Mouse (Mus musculus): ENCODE results near the gene Scn5a. TPM values are rescaled to one million over a fixed set of nuclear protein-coding genes. Genes with fewer than 3 reads are reported as not detected.

The Scn5a gene
- polyA plus RNA-seq, 1 experiment from 2014 or later = not detected

DNA sequence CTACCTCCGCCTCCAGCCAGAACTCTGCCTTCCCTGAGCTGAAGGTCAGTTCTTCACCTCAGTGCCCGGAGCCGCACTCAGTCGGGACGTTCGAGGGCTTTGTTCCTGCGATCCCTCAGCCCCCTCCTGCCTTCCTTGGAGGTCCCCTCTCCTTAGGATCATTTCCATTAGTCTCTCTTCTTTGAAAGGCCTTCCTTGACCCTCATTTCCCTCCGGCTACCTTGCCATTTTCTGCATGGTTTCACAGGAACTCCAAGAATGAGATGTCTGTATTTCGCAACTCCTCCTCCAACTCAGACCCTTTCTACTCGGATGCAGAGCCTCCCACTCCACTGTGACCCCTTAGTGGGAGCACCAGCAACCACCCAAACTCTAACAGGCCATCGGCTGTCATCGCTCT lies 31.3 kb downstream of the Scn5a start:
- Histone ChIP-seq H3K36me3 (ENCODE audit: inconsistent target) (no peaks in the 10 kb centered on the region), H3K79me2 (ENCODE audit: inconsistent target) (no peaks in the 10 kb centered on the region), H3K27ac (no peak overlapping the region), H3K4me3 (ENCODE audit: inconsistent target) (no peak overlapping the region)
- 90% methylated on average over 12 of the region's 12 CpGs for WGBS (ENCODE audit: missing documents)

DNA sequence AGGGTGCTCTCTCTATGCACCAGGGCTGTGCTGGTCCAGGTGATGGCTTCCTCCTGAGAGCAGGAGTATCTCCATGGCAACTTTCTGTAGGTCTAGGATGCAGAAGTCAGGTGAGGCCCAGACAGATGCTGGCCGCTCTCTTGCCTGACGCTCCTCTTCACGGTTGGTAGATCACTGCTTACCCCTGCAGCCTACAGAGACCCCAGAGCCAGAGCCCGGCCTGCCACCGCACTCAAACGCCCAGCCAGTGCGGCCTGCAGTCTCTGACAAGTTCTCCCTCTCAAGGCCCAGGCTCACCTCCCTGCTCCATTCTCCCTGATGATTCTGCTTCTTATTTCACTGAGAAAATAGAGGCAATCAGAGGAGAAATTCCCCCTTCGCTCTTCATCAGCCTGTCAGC lies 31.7 kb downstream of the Scn5a start:
- no peak overlapping the region for H3K4me3 ChIP-seq (ENCODE audit: inconsistent target)
- H3K79me2 ChIP-seq (ENCODE audit: inconsistent target) = no peaks in the 10 kb centered on the region
- H3K27ac ChIP-seq = no peak overlapping the region
- H3K36me3 ChIP-seq (ENCODE audit: inconsistent target) = no peaks in the 10 kb centered on the region
- 88% methylated on average over 8 of the region's 8 CpGs for WGBS (ENCODE audit: missing documents)

DNA sequence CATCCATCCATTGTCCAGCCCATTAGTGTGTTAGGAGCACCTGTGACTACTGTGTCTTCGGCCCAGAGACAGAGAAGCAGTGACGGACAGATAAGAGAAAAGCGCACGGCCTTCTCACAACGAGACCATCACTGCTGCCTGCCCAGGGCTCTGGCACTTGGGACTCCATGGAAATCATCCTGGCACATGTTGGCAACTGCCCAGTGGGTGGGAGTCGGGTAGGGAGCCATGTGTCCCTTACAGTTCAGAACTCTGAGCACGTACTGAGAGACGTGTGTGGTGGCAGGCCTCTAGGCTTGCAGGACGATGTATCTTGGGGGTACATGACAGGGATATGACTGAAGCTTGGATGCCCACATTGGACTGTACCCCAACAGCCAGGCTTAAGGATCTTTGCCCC lies 38.1 kb downstream of the Scn5a start:
- Histone ChIP-seq H3K4me3 (ENCODE audit: inconsistent target) (no peak overlapping the region), H3K36me3 (ENCODE audit: inconsistent target) (no peaks in the 10 kb centered on the region), H3K79me2 (ENCODE audit: inconsistent target) (no peaks in the 10 kb centered on the region), H3K27ac (no peak overlapping the region)
- WGBS (ENCODE audit: missing documents) = 86% methylated on average over 9 of the region's 9 CpGs

DNA sequence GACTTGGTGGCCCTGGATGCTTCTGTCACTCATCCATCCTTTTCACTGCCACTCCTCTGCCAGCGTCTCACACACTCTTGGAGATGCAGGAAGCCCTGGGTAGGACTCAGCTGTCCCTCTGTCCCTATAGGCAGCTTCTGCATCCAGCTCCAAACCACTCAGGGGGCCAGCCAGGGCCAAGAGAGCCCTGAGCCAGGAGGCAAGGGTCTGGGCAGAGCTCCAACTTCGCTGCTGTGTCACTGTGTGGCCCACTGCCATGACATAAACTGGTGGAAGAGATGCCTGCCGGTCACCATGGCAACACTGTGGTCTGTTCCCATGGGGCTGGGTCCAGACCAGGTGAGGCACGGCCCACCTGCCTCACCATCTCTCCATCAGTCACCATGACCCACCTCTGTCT lies 41.0 kb downstream of the Scn5a start:
- H3K79me2 ChIP-seq (ENCODE audit: inconsistent target) = no peaks in the 10 kb centered on the region
- H3K36me3 ChIP-seq (ENCODE audit: inconsistent target) = no peaks in the 10 kb centered on the region
- no peak overlapping the region for H3K27ac ChIP-seq
- 43% methylated on average over 4 of the region's 4 CpGs for WGBS (ENCODE audit: missing documents)
- no peak overlapping the region for H3K4me3 ChIP-seq (ENCODE audit: inconsistent target)

DNA sequence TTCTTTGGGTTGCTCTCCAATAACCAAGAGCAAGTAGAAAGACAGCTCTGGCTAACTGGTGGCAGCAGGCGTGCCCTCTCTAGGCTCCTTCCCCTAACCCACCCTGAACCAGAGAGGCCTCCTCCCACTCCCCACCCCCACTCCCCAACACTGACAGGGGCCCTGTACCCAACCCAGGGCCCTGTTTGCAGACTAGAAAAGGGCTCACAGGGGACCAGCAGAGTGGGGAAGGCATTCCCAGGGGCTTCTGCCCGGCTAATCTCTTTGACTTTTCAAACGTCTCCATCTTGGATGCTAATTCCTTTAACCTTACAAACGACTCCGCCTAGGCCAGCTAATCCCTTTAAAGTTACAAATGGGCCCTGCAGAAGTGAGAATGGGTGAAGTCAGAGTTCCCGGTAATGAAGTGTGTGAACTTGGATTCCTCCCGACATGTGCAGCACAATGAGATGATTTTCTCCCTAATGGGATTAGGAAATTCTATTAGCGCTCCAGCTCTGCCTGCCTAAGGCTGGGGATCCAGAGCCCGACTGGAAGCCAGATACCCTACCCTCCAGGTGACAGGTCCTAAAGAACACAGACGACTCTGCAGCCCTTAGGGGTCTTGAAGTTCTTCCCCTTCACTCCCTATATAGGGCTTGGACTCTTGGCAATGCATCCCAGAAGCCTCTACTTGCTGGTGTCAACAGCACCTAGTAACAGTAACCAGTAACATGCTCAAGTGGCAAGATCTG lies 47.0 kb downstream of the Scn5a start:
- H3K79me2 ChIP-seq (ENCODE audit: inconsistent target) = no peaks in the 10 kb centered on the region
- no peak overlapping the region for H3K27ac ChIP-seq
- no peak overlapping the region for H3K4me3 ChIP-seq (ENCODE audit: inconsistent target)
- no peaks in the 10 kb centered on the region for H3K36me3 ChIP-seq (ENCODE audit: inconsistent target)
- 46% methylated on average over 10 of the region's 10 CpGs for WGBS (ENCODE audit: missing documents)

DNA sequence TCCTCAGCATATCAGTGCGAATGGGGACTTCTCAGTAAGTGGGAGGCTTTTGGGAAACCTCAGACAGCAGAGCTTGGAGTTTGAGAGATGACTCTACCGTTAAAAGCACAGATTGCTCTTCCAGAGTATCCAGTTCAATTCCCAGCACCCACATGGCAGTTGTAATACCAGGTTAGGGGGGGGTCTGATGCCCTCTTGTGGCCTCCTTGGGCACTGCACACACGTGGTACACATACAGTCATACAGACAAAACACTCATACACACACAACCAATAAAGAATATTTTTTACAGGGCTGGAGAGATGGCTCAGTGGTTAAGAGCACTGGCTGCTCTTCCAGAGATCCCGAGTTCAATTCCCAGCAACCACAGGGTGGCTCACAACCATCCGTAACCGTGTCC lies 54.3 kb downstream of the Scn5a start:
- Histone ChIP-seq H3K27ac (no peak overlapping the region), H3K79me2 (ENCODE audit: inconsistent target) (no peaks in the 10 kb centered on the region), H3K36me3 (ENCODE audit: inconsistent target) (no peaks in the 10 kb centered on the region), H3K4me3 (ENCODE audit: inconsistent target) (no peak overlapping the region)
- 87% methylated on average over 4 of the region's 6 CpGs for WGBS (ENCODE audit: missing documents)

DNA sequence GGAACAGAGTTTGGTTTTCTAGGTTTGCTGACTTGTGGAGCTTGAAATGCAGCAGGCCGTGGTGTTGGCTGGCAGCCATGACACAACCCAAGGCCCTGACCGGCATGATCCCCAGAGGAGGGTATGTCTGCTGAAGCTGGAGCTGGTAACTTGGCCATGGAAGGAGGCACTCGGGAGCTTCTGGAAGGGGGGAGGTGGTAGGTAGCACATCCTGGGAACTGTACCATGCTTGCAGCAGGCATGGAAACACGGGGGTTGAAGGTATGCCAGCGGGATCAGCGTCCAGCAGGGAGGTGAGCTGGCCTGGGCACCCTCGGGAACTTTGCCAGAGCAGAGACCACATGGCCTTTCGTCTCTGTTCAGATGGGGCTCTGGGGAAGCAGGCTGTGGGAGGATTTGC lies 55.5 kb downstream of the Scn5a start:
- Histone ChIP-seq H3K79me2 (ENCODE audit: inconsistent target) (no peaks in the 10 kb centered on the region), H3K4me3 (ENCODE audit: inconsistent target) (no peak overlapping the region), H3K36me3 (ENCODE audit: inconsistent target) (no peaks in the 10 kb centered on the region), H3K27ac (no peak overlapping the region)
- 86% methylated on average over 8 of the region's 8 CpGs for WGBS (ENCODE audit: missing documents)

DNA sequence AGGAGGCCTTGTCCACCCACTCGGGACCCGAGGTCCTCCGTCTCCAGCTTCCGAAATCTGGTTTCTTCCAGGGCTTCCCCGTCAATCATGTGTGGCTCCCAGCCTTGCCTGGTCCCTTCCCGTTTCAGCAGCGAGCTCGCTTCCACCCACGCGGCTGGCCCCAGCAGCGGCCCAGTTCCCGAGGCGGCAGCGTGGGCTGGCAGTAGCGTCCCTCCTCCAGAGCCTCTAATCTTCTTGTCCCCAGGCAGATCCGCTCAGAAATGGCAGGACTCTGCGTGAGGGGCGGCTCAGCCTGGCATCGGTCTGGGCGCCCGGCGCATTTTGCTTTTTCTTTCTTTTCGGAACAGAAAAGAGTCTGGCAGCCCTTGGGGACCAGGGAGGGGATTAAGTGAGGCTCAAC lies 59.7 kb downstream of the Scn5a start:
- Histone ChIP-seq H3K36me3 (ENCODE audit: inconsistent target) (no peaks in the 10 kb centered on the region), H3K79me2 (ENCODE audit: inconsistent target) (no peaks in the 10 kb centered on the region), H3K27ac (no peak overlapping the region), H3K4me3 (ENCODE audit: inconsistent target) (no peak overlapping the region)
- 60% methylated on average over 21 of the region's 23 CpGs for WGBS (ENCODE audit: missing documents)

DNA sequence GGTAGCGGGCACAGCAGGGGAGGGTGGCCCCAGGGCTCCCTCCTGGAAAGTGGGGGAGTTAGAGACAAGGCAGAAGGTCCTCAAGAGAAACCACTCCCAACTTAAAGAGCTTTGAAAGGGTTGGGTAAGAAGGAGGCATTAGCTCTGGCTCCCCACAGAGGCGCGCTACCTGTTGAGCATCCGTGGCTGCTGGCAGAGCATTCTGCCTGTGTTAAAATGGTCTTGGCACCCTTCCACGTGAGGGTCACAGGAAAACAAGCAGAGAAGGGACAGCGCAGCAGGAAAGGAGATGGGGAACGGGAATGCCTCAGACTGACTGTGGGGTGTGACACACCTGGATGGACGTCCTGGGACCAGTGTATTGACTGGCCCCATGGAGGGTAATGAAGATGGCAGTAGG lies 60.6 kb downstream of the Scn5a start:
- Histone ChIP-seq H3K79me2 (ENCODE audit: inconsistent target) (no peaks in the 10 kb centered on the region), H3K4me3 (ENCODE audit: inconsistent target) (no peak overlapping the region), H3K36me3 (ENCODE audit: inconsistent target) (no peaks in the 10 kb centered on the region), H3K27ac (no peak overlapping the region)
- WGBS (ENCODE audit: missing documents) = 79% methylated on average over 8 of the region's 8 CpGs

DNA sequence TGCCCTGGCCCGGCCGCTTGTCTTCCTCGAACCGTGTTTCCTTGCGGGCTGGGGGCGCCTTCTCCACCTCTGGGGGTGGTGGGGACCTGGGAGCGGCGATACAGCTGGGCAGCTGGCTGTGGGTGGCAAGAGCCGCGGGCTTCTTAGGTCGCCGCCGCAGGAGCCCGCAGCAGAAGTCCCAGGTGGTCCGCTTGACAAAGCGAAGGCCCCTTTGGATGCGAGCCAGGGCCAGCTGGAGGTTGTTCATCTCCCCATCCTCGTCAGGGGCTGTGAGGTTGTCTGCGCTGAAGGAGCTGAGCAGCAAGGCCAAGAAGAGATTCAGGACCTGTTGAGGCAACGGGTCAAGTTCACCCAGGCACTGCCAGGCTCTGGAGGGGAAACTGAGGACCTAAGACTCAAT lies 61.3 kb downstream of the Scn5a start:
- 45% methylated on average over 14 of the region's 20 CpGs for WGBS (ENCODE audit: missing documents)
- H3K27ac ChIP-seq = no peak overlapping the region
- H3K79me2 ChIP-seq (ENCODE audit: inconsistent target) = no peaks in the 10 kb centered on the region
- H3K4me3 ChIP-seq (ENCODE audit: inconsistent target) = no peak overlapping the region
- no peaks in the 10 kb centered on the region for H3K36me3 ChIP-seq (ENCODE audit: inconsistent target)

DNA sequence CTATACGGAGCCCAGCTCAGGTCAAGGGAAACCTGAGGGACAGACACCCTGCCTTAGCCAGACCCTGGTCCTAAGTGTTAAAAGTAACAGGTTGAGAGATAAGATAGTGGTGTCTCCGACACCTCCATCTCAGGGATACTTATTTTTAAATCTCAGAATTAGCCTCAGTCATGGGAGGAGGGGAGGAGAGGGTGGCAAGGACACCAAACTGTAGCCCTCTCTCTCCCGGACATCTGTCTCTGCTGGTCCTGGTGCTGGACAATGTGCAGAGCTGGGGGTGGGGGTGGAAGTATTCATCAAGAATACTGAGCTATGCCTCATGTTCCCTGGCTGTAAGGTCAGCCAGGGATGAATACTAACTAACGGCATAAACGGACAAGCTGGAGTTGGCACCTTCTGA lies 62.0 kb downstream of the Scn5a start:
- no peaks in the 10 kb centered on the region for H3K36me3 ChIP-seq (ENCODE audit: inconsistent target)

DNA sequence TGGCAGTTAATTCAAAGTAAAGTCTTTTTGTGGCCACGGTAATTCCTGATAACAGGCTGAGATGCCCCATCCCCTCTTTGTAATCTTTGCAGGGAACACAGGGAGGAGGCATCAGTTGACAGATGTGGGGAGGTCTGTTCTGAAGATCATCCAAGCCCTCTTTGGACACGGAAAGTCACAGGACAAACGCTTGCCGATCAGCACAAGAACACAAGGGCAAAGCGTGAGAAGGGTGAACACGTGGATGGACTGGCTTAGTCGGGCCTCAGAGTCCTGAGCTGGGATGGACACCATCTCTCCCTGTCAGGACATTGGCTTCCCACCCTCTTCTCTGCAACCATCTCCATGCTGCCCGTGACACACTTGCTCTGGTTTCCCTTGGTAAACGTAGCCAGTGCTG lies 63.4 kb downstream of the Scn5a start:
- Histone ChIP-seq H3K27ac (no peak overlapping the region), H3K4me3 (ENCODE audit: inconsistent target) (no peak overlapping the region), H3K79me2 (ENCODE audit: inconsistent target) (no peaks in the 10 kb centered on the region), H3K36me3 (ENCODE audit: inconsistent target) (no peaks in the 10 kb centered on the region)
- 94% methylated on average over 9 of the region's 9 CpGs for WGBS (ENCODE audit: missing documents)

More for the DNA sequence above, 62.0 kb downstream of the Scn5a start:
- no peak overlapping the region for H3K4me3 ChIP-seq (ENCODE audit: inconsistent target)
- WGBS (ENCODE audit: missing documents) = 66% methylated on average over 5 of the region's 5 CpGs
- H3K27ac ChIP-seq = no peak overlapping the region
- H3K79me2 ChIP-seq (ENCODE audit: inconsistent target) = no peaks in the 10 kb centered on the region

DNA sequence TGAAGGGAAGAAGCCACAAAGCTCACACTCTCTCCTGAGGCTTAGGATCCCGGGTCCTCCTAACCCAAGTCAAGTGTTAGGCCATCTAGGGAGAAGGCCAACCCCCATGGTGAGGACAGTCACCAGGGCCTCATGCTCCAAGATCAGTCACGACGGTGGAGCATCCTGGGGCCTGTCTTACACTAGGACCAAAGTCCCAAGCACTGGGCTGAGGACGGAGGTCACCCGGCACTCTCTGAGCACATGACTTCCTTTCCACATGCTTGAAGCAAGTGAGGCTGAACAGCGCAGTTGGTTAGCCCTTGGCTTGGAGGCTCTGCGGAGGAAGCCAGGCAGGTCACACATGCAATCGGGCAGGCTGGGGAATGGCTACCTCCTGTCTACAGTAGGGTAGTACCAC lies 63.8 kb downstream of the Scn5a start:
- no peaks in the 10 kb centered on the region for H3K79me2 ChIP-seq (ENCODE audit: inconsistent target)
- WGBS (ENCODE audit: missing documents) = 76% methylated on average over 8 of the region's 8 CpGs
- H3K4me3 ChIP-seq (ENCODE audit: inconsistent target) = no peak overlapping the region
- H3K27ac ChIP-seq = no peak overlapping the region
- H3K36me3 ChIP-seq (ENCODE audit: inconsistent target) = no peaks in the 10 kb centered on the region

DNA sequence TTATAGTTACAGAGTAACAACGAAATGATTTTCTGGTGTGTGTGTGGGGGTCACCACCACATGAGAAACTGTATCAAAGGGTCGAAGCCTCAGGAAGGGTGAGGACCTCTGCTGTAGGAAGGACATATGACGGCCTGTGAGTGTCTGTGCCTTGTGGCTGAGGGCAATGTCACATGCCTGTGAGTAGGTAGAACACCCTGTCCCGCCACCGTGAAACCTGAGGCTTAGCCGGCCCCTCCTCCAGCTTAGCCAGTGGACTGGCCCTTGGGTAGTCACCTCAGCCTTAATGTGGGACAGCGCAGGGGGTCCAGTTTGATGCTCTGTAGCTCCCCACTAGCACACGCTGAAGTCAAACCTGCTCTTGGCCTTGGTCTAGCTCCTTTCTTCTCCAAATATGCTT lies 65.0 kb downstream of the Scn5a start:
- no peaks in the 10 kb centered on the region for H3K36me3 ChIP-seq (ENCODE audit: inconsistent target)
- H3K27ac ChIP-seq = no peak overlapping the region
- WGBS (ENCODE audit: missing documents) = 83% methylated on average over 8 of the region's 8 CpGs
- H3K4me3 ChIP-seq (ENCODE audit: inconsistent target) = no peak overlapping the region
- H3K79me2 ChIP-seq (ENCODE audit: inconsistent target) = no peaks in the 10 kb centered on the region

DNA sequence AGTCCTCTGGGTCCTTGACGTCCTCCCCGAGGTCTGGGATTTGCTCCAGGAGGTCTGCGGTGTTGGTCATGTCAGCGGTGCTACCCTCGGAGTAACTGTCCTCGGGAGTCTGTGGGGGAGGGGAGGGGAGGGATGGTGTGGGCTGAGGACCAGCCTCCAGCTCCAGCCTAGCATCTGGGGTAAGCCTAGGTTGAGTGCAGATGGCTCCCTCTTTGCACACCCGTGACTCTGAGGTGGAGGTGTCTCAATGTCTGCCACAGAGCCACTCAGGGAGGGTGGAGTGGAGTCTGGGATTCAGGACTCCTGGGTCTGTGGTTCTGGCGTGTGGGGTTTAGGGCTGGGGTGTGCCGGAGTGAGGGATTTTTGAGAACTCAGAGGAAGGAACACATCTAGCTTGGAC lies 65.8 kb downstream of the Scn5a start:
- Histone ChIP-seq H3K27ac (no peak overlapping the region), H3K4me3 (ENCODE audit: inconsistent target) (no peak overlapping the region), H3K79me2 (ENCODE audit: inconsistent target) (no peaks in the 10 kb centered on the region), H3K36me3 (ENCODE audit: inconsistent target) (no peaks in the 10 kb centered on the region)
- WGBS (ENCODE audit: missing documents) = 89% methylated on average over 9 of the region's 9 CpGs

DNA sequence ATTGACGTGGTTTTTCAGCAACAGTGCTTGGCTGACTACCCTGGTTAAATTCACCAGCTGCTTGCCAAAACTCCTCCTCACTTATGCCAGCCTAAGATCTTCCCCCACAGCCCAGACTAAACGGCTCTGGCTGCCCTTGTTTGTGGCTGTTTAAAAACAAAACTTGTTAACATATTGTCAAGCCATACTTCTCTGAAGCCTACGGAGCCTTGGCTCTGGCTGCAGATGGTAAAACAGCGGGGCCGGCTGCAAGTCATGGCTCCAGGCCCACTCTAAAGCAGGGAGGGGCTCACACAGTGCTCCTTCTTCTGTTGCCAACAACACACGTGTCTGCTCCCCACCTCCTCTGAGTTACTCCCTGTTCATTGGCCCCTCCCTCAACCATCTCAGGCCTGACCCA lies 67.9 kb downstream of the Scn5a start:
- 89% methylated on average over 6 of the region's 6 CpGs for WGBS (ENCODE audit: missing documents)
- no peak overlapping the region for H3K4me3 ChIP-seq (ENCODE audit: inconsistent target)
- H3K79me2 ChIP-seq (ENCODE audit: inconsistent target) = no peaks in the 10 kb centered on the region
- no peaks in the 10 kb centered on the region for H3K36me3 ChIP-seq (ENCODE audit: inconsistent target)
- H3K27ac ChIP-seq = no peak overlapping the region

Measured in macrophage (primary cell).